Mouse (Mus musculus) forebrain, embryonic 12.5 days (tissue): ENCODE data around the gene Ankrd49. TPM values are rescaled to one million over a fixed set of nuclear protein-coding genes. Genes with fewer than 3 reads are reported as not detected.

Experiments used
- ATAC-seq: fragments of 200-750 bp; cut with Nextera tagmentation; 2 replicates; pipeline ENCODE4 v1.8.0; 2017; ENCODE audit warnings: moderate TSS enrichment; ENCODE audit not compliant: low FRiP score
- H3K27ac ChIP-seq: fragments of 300-500 bp; sonication (generic); 2 replicates; pipeline ENCODE4 v1.5.1; 2016; ENCODE audit warnings: mild to moderate bottlenecking
- H3K27me3 ChIP-seq: fragments of 300-500 bp; sonication (generic); 2 replicates; pipeline ENCODE4 v1.6.1; 2016; ENCODE audit warnings: mild to moderate bottlenecking
- H3K36me3 ChIP-seq: fragments of 300-500 bp; sonication (generic); replicated peaks from 2 replicates; pipeline ENCODE4 v1.6.1; 2016; ENCODE audit warnings: mild to moderate bottlenecking
- H3K4me1 ChIP-seq: fragments of 300-500 bp; sonication (generic); 2 replicates; pipeline ENCODE4 v1.6.1; 2016
- H3K4me2 ChIP-seq: fragments of 300-500 bp; sonication (generic); 2 replicates; pipeline ENCODE4 v1.6.1; 2016; ENCODE audit warnings: mild to moderate bottlenecking, moderate library complexity
- H3K4me3 ChIP-seq: fragments of 300-500 bp; sonication (generic); replicated peaks from 2 replicates; pipeline ENCODE4 v1.5.1; 2016; ENCODE audit warnings: mild to moderate bottlenecking
- H3K9ac ChIP-seq: fragments of 300-500 bp; sonication (generic); 2 replicates; pipeline ENCODE4 v1.6.1; 2016; ENCODE audit warnings: mild to moderate bottlenecking
- H3K9me3 ChIP-seq: fragments of 300-500 bp; sonication (generic); 2 replicates; pipeline ENCODE4 v1.6.1; 2016
- WGBS: fragments of 180-500 bp; shearing (Covaris S2); methylation state at CpG from one replicate; pipeline ENCODE4 v1.1.7; 2016; 5-methylcytosine and 5-hydroxymethylcytosine counted together
- polyA plus RNA-seq: library from polyadenylated mRNA; unstranded; fragments of >200 nt; fragmentation: Nextera tagmentation; extraction: Ambion mirVana; gene quantifications from 2 replicates; pipeline ENCODE4 v1.2.1, GENCODE M21; 2016

Ankrd49 gene
- 54.6 and 56.9 TPM in 2 replicates for polyA plus RNA-seq

DNA sequence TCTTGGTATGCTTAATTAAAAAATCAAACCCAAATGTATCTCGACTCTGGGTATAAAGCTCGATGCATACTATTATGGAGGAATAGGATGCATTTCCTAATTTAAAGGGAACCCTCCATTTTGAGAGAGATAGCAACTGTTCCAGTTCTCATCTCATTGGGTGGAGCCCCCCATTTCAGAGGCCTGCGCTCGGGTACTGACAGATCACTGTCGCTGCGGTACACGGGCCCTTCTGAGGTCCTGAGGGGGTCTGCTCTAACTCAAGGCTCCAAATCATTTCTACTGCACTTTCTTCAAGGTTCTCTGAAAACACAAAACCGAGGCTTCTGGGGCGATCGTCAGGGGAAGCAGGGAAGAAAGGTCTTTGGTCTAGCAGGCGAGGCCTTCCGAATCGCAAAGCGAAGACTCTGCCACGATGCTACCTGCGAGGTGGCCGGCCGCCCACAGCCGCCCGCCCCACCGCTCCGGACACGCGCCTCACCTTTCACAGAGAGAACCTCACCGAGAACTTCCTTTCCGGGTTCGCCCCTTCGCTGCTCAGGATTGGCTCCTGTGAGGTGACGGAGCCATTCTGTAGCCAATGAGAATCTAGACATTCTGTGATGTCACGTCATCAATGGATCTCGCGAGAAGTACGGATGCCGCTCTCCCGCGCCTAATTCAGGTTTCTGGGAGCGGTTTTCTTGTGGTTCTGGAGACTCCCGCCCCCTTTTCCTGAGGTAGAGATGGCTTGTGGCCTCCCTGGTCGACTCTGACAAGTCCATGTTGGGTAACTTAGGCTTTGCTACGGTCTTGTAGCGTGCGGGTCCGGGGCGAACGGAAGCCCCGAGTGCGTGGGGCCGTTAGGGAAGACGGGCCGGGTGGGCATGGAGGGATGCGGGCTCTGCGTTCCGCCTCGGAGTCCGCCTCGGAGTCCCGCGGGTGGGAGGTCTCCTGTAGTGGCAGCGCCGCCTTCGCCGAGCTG is at the start of gene Ankrd49, which contains the start of gene Mre11a:
Ankrd49 (minus strand) TSS at position 818 of the 964 bp plus-strand sequence.
Mre11a (plus strand) TSS at position 616 of the 964 bp plus-strand sequence.
- Histone ChIP-seq H3K4me1 (peaks cover 12% of the 10 kb centered on the region), H3K9me3 (no peaks in the 10 kb centered on the region), H3K4me3 (peak within 1 kb of the TSS; percentile 63), H3K36me3 (peaks cover 41% of the 10 kb centered on the region), H3K27ac (peak within 1 kb of the TSS; percentile 93), H3K27me3 (no peaks in the 10 kb centered on the region), H3K9ac (peak within 1 kb of the TSS; percentile 85), H3K4me2 (peak within 1 kb of the TSS; percentile 69)
- peak; percentile 99 for ATAC-seq
- WGBS, result under 1% methylated on average over 62 of the region's 62 CpGs

DNA sequence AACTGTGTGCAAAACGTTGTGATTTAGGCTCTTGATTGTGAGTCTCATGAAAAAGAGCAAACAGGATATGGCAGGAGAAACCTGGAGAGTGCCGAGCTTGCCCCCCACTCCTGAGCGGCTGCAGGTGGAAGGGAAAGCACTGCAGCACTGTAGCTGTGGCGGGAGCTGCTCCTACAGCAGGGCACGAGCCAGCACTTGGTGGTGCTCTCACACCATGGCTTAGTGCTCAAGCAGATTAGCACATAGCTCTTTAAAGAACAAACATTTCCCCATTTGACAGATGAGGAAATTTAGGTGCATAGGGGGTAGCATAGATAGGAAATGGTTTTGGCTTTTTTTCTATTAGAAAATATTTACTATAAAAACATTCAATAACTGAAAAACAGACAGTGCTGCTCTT is 47.4 kb upstream of the Ankrd49 start:
- peaks cover 73% of the 10 kb centered on the region for H3K36me3 ChIP-seq

DNA sequence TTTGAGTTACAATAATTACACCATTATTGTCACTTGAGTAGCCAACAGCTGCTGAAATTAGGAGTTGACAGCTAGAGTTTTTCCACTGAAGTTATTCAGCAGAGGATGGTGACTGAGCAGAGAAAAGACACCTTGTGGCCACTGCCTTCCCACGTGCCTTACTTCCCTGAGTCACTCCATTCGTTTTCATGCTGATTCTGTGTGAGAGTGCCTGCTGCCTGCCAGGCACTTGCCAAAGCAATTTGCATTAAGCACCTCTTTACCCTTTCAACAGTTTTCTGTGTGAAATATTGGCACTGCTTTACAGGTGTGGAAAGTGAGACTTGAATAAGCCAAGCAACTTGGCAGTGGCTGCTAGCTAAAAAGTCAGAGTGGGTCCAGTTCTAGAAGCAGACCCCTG is 43.2 kb upstream of the Ankrd49 start:
- ATAC-seq, result no peak
- H3K4me1 ChIP-seq, result no peaks in the 10 kb centered on the region
- peaks cover 62% of the 10 kb centered on the region for H3K36me3 ChIP-seq
- H3K4me3 ChIP-seq, result no peak overlapping the region
- H3K9me3 ChIP-seq, result no peaks in the 10 kb centered on the region
- no peak overlapping the region for H3K4me2 ChIP-seq
- H3K27ac ChIP-seq, result no peak overlapping the region
- H3K9ac ChIP-seq, result no peak overlapping the region
- H3K27me3 ChIP-seq, result no peaks in the 10 kb centered on the region
- 77% methylated on average over 2 of the region's 2 CpGs for WGBS

More for the DNA sequence above, 47.4 kb upstream of the Ankrd49 start:
- Histone ChIP-seq H3K4me2 (no peak overlapping the region), H3K27ac (no peak overlapping the region), H3K27me3 (no peaks in the 10 kb centered on the region), H3K9ac (no peak overlapping the region), H3K4me3 (no peak overlapping the region), H3K9me3 (no peaks in the 10 kb centered on the region), H3K4me1 (no peaks in the 10 kb centered on the region)
- 80% methylated on average over 5 of the region's 5 CpGs for WGBS
- no peak for ATAC-seq

DNA sequence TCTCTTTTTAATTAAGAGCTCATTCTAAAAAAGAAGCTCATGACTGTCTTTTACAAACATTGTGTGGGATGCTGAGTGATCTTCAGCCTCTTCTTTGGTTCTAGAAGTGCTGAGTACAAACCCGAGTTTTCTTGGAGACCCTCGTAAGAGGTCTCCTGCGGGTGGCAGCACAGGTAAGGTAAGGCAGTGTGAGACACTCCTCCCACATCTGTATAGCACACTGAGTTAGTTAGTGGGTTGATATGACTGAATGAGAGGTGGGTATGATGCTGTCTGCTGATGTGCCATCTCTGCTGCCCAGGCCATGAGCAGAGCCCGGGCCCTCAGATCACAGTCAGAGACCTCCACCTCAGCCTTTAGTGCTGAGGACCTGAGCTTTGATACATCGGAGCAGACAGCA is 40.2 kb upstream of the Ankrd49 start:
- H3K4me2 ChIP-seq, result no peak overlapping the region
- peaks cover 60% of the 10 kb centered on the region for H3K36me3 ChIP-seq
- no peaks in the 10 kb centered on the region for H3K4me1 ChIP-seq
- 91% methylated on average over 5 of the region's 5 CpGs for WGBS
- no peak overlapping the region for H3K4me3 ChIP-seq
- no peaks in the 10 kb centered on the region for H3K27me3 ChIP-seq
- no peaks in the 10 kb centered on the region for H3K9me3 ChIP-seq
- H3K9ac ChIP-seq, result no peak overlapping the region
- no peak overlapping the region for H3K27ac ChIP-seq
- ATAC-seq, result no peak

DNA sequence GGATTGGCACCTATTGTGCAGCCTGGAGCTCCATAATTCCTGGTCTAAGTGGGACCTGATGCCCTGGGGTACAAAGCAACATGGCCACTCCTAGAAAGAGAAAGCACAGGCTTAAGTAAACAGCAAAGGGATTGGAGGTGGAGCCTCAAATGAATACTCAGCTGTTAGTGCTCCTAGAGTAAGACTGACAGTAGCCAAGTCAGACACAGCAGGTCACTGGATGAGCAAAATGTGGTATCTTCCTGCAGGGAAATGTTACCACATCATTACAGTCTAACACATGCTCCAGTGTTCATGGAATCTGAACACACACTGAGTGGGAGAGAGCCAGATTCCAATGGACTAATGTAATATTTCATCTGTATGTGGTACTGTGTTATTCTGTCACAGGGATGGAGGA is 36.7 kb upstream of the Ankrd49 start:
- H3K36me3 ChIP-seq, result peaks cover 68% of the 10 kb centered on the region
- no peak overlapping the region for H3K4me2 ChIP-seq
- H3K4me1 ChIP-seq, result no peaks in the 10 kb centered on the region
- H3K9me3 ChIP-seq, result no peaks in the 10 kb centered on the region
- H3K9ac ChIP-seq, result no peak overlapping the region
- no peak for ATAC-seq
- no peak overlapping the region for H3K27ac ChIP-seq
- H3K4me3 ChIP-seq, result no peak overlapping the region
- no peaks in the 10 kb centered on the region for H3K27me3 ChIP-seq

DNA sequence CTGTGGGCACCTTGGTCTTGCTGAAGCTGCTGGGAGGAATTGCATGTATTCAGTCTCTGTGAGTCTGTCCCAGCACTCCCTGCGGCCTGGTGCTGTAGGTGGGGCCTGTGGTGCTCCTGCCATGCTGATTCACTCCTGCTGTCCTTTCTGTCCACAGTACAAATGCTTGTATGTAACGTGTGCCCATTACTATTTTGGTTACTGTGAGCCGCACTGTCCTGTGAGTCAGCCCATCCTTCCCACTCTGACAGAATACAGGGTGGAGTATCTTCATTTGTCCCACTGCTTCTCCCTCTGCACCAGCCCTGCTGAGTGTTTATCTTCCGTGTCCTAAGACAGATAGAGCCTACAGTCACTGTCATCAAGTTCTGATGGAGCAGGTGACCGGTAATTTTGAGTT is 25.5 kb upstream of the Ankrd49 start:
- no peaks in the 10 kb centered on the region for H3K4me1 ChIP-seq
- WGBS, result 95% methylated on average over 5 of the region's 5 CpGs

DNA sequence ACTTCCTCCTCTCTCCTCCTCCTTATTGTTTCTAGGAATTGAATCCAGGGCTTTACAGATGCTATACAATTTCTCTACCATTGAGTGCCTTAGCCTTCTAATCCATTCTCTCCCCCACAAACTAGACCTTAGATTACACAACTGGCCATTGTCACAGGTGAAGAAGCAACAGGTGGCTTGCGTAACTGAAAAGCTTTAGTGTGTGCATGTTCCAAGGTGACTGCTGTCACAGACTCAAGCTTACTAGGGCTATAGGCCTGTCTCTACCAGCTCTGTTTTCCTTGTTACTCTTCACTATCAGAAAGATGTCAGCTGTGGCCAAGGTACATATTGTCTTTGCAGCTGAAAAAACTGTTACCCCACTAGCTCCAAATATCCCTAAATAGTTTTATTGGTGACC is 22.1 kb upstream of the Ankrd49 start:
- no peak overlapping the region for H3K27ac ChIP-seq
- H3K9ac ChIP-seq, result no peak overlapping the region
- no peak for ATAC-seq
- WGBS, result 97% methylated on average over 1 of the region's 1 CpGs
- no peaks in the 10 kb centered on the region for H3K9me3 ChIP-seq
- no peaks in the 10 kb centered on the region for H3K27me3 ChIP-seq
- no peak overlapping the region for H3K4me3 ChIP-seq
- no peaks in the 10 kb centered on the region for H3K4me1 ChIP-seq
- no peak overlapping the region for H3K4me2 ChIP-seq
- peaks cover 74% of the 10 kb centered on the region for H3K36me3 ChIP-seq

More for the DNA sequence above, 25.5 kb upstream of the Ankrd49 start:
- peaks cover 78% of the 10 kb centered on the region for H3K36me3 ChIP-seq
- H3K9ac ChIP-seq, result no peak overlapping the region
- no peak overlapping the region for H3K27ac ChIP-seq
- no peaks in the 10 kb centered on the region for H3K27me3 ChIP-seq
- no peak for ATAC-seq
- no peaks in the 10 kb centered on the region for H3K9me3 ChIP-seq
- H3K4me2 ChIP-seq, result no peak overlapping the region
- H3K4me3 ChIP-seq, result no peak overlapping the region

DNA sequence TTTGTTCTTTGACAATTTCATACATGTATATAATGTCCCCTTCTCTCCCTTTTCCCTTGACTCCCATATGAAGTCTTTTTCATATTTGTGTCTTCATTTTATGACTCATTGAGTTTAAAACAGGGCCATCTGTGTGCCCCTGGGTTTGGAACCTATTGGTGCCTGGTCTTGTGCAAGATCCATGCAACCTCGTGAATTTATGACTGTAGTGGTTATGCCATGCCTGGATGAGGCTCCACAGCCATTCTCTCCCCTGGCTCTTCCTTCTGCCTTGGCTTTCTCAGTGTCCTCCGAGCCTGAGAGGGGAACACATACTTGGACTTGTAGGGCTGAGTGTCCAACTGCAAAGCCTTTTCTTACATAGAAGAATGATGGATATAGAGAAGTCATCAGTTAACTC is 21.1 kb upstream of the Ankrd49 start:
- no peaks in the 10 kb centered on the region for H3K27me3 ChIP-seq
- H3K9ac ChIP-seq, result no peak overlapping the region
- no peaks in the 10 kb centered on the region for H3K4me1 ChIP-seq
- no peaks in the 10 kb centered on the region for H3K9me3 ChIP-seq
- H3K36me3 ChIP-seq, result peaks cover 77% of the 10 kb centered on the region
- no peak for ATAC-seq
- WGBS, result 90% methylated on average over 2 of the region's 2 CpGs
- no peak overlapping the region for H3K4me2 ChIP-seq
- no peak overlapping the region for H3K4me3 ChIP-seq
- no peak overlapping the region for H3K27ac ChIP-seq

DNA sequence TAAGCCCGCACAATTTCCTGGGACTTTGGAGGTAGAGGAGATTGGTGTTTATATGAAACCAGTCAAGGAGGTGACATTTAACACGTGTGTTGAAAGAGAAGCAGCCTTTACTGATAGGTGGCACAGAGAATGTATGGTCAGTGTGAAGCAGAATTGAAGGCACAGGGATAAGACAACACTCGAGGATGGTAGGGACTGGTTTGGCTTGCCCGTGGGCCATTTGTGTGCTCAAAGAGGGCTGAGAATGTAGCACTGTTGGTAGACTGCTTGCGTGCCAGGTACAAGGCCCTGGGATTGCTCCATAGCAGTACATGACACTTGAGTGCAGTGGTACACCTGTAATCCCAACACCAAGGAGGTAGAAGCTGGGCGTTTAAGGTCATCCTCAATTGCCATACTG is 2.7 kb upstream of the Ankrd49 start:
- H3K36me3 ChIP-seq, result peaks cover 33% of the 10 kb centered on the region
- no peaks in the 10 kb centered on the region for H3K27me3 ChIP-seq
- no peak overlapping the region for H3K9ac ChIP-seq
- WGBS, result 89% methylated on average over 6 of the region's 6 CpGs
- no peak overlapping the region for H3K27ac ChIP-seq
- no peaks in the 10 kb centered on the region for H3K9me3 ChIP-seq
- ATAC-seq, result no peak
- H3K4me3 ChIP-seq, result no peak overlapping the region
- peaks cover 12% of the 10 kb centered on the region for H3K4me1 ChIP-seq
- H3K4me2 ChIP-seq, result no peak overlapping the region

DNA sequence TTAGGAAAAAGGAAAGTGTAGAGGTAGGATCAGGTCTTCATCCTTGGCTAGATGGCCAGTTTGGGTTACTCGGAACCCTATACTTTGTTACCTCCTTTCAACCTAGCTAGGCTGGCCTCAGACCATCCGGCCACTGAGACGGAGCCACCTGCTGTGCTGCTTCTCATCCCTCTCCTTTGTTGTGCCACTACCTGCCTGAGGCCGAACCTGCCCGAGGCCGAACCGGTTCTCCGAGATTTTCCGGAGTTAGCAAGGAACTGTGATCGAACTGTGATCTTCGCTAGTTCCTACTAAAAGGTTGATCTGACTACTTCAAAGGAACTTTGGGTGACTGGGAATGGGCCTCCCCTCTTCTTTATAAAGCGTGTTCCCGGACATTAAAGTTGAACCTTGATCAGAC is 6.3 kb downstream of the Ankrd49 start:
- no peak overlapping the region for H3K9ac ChIP-seq
- WGBS, result 29% methylated on average over 13 of the region's 13 CpGs
- no peak overlapping the region for H3K4me2 ChIP-seq
- H3K4me3 ChIP-seq, result no peak overlapping the region
- no peak for ATAC-seq
- no peaks in the 10 kb centered on the region for H3K27me3 ChIP-seq
- H3K9me3 ChIP-seq, result no peaks in the 10 kb centered on the region
- H3K36me3 ChIP-seq, result peaks cover 23% of the 10 kb centered on the region
- no peaks in the 10 kb centered on the region for H3K4me1 ChIP-seq
- H3K27ac ChIP-seq, result no peak overlapping the region

DNA sequence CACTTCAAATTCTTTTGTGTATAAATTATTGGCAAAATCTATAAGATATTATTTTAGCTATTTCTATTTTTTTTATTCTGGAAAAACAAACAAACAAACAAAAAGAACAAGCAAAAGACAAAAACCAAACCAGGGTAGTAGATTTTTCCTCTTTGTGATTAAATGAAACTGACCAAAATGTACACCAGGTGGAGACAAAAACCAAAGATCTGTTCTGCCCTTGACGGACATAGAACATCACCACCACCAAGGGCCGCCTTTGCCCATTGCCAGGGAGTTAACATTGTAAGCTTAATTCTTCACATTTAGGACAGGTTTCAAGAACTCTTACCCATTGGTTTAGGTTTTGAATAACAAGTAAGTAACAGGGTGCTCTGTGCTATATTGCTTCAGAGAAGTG is 10.8 kb downstream of the Ankrd49 start:
- Histone ChIP-seq H3K4me1 (peaks cover 8% of the 10 kb centered on the region), H3K4me3 (no peak overlapping the region), H3K27me3 (no peaks in the 10 kb centered on the region; the same call in 1 of the 2 replicates), H3K4me2 (no peak overlapping the region), H3K27ac (no peak overlapping the region), H3K36me3 (no peaks in the 10 kb centered on the region), H3K9me3 (no peaks in the 10 kb centered on the region), H3K9ac (no peak overlapping the region)
- no peak for ATAC-seq
- WGBS, result 49% methylated on average over 2 of the region's 2 CpGs

DNA sequence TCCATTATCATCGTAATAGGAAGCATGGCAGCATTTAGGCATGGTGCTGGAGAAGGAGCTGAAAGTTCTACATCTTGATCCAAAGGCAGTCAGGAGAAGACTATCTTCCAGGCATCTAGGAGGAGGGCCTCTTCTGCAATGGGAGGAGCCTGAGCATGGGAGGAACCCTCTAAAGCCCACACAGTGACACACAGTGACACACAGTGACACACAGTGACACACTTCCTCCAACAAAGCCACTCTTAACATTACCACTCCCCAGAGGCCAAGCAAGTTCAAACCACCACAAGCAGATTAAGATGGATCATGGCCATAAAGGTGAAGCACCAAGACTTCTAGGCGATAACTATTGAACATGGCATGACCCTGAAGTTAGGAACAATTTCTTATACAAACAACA is 12.6 kb downstream of the Ankrd49 start:
- H3K9me3 ChIP-seq, result no peaks in the 10 kb centered on the region
- no peak overlapping the region for H3K4me3 ChIP-seq
- H3K9ac ChIP-seq, result no peak overlapping the region
- H3K27ac ChIP-seq, result no peak overlapping the region
- 89% methylated on average over 2 of the region's 2 CpGs for WGBS
- H3K36me3 ChIP-seq, result no peaks in the 10 kb centered on the region
- ATAC-seq, result no peak
- peaks cover 8% of the 10 kb centered on the region for H3K4me1 ChIP-seq
- peaks cover 5% of the 10 kb centered on the region; the same call in 1 of the 2 replicates for H3K27me3 ChIP-seq
- no peak overlapping the region for H3K4me2 ChIP-seq
